Mouse (Mus musculus) left cerebral cortex, postnatal 10 days (tissue): ENCODE measurements around the gene 9530053A07Rik. TPM values are rescaled to one million over a fixed set of nuclear protein-coding genes. Genes with fewer than 3 reads are reported as not detected.

Experiments
- DNase-seq, 2 experiments: peaks; one replicate each; pipeline ENCODE4 v3.0.0; 2021 to 2022; ENCODE audit warnings: low spot score in 2 of 2, mixed read lengths in 1 of 2; ENCODE audit errors: extremely low spot score in 1 of 2
- intact Hi-C: fragments of 180-260 bp; cut with DNase I; formaldehyde crosslinking; loops from one replicate; pipeline ENCODE4 v1.15.1; 2025
- total RNA-seq, 2 experiments: library from RNA; stranded (reverse); gene quantifications; 2 replicates each; pipeline ENCODE4 v1.2.3; 2021

Gene 9530053A07Rik
- total RNA-seq, 2 experiments from 2014 or later, result not detected

DNA sequence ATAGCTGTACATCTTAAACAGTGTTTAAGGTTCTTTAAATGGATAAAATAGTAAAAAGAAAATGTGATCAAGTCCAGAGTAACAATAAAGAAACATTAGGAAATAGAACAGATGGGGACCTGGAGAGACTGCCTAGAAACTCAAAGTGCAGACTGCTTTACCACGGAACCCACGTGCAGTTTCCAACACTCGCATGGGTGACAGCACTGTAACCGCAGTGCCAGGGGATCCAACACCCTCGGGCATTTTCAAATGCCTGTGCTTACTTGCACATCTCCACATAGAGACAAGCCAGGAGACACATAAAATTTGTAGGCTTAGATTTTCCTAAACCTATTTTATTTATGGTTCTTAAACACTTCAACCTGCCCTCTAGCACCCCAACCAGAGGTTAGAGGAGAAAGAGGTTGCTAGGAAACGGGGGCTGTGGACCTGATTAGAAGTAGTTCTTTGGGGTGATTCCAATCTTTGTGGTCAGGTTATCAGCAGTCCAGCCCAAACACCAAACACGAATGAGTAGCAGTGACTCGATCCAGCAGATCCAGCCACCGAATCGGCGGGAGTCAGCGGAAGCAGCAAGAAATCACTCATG lies 79.2 kb downstream of the 9530053A07Rik start:
- intact Hi-C loops, result loop anchor here (5.0 kb wide), 1 partner anchor 59 kb away; the partner anchor contains the start of gene Eid2
- no peak for DNase-seq

DNA sequence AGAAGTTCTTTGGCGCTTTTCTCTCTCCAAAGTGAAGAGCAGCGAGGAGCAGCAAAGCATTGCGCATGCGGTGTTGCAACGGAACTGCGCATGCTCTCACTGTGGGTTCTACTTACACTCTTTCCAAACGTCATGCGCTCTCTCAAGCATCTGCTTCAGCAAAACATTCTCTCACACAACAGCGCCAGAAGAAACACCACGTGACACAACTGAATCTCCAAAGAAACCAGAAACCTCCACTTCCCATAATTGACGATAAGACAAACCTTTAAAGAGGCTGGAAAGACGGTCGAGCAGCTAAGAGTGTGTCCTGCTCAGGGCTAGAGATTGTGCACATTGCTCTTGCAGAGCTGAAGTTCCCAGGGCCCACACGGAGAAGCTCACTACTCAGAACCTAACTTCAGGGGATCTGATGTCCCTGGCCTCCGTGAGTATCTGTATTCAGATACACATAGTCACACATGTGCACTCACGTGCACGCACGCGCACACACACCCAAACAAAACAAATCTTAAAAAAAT lies 79.8 kb downstream of the 9530053A07Rik start:
- intact Hi-C loops, result loop anchor here (5.0 kb wide), 1 partner anchor 58 kb away; the partner anchor contains the start of gene Eid2
- DNase-seq, result peak; percentile 61 to 82

- intact Hi-C loops, result no loop called here
- DNase-seq, result no peak
Observed at GRCm38 (mm10) chr7:28210731-28211130, 81.5 kb downstream of the 9530053A07Rik start.

- intact Hi-C loops, result no loop called here
- DNase-seq, result peak in 1 of 2 experiments; percentile 57
Observed at GRCm38 (mm10) chr7:28214142-28214541, 84.9 kb downstream of the 9530053A07Rik start.

Other genes with a start within 250 kb of the 9530053A07Rik start
- 10 to 100 TPM; 15.6 to 15.9 TPM for gene Zfp974, start 200.0 kb upstream of the 9530053A07Rik start, total RNA-seq
- 10 to 100 TPM; 22.1 to 23.8 TPM for gene Zfp780b, start 150.3 kb upstream of the 9530053A07Rik start, total RNA-seq
- 1 to 10 TPM; 6.0 to 6.5 TPM for gene Zfp850, start 115.4 kb upstream of the 9530053A07Rik start, total RNA-seq
- 100 to 1,000 TPM; 128 to 135 TPM for gene Psmc4, start 79.4 kb upstream of the 9530053A07Rik start, total RNA-seq
- gene Fcgbp, start 58.2 kb upstream of the 9530053A07Rik start, total RNA-seq, result under 1 TPM; 0.15 to 0.36 TPM
- gene Fbl, start 40.2 kb downstream of the 9530053A07Rik start, total RNA-seq, result 10 to 100 TPM; 69.4 to 74.5 TPM
- 10 to 100 TPM; 32.9 to 34.8 TPM for gene Dyrk1b, start 50.0 kb downstream of the 9530053A07Rik start, total RNA-seq
- gene Eid2, start 138.4 kb downstream of the 9530053A07Rik start, total RNA-seq, result 10 to 100 TPM; 73.5 to 79.5 TPM
- 10 to 100 TPM; 41.8 to 44.2 TPM for gene Eid2b, start 148.3 kb downstream of the 9530053A07Rik start, total RNA-seq
- gene Selenov, start 161.7 kb downstream of the 9530053A07Rik start, total RNA-seq, result 1 to 10 TPM; 2.9 to 4.5 TPM
- gene Dll3, start 172.8 kb downstream of the 9530053A07Rik start, total RNA-seq, result 1 to 10 TPM; 1.8 to 3.1 TPM
- gene Timm50, start 182.6 kb downstream of the 9530053A07Rik start, total RNA-seq, result 10 to 100 TPM; 44.7 to 49.0 TPM
- gene Supt5, start 209.3 kb downstream of the 9530053A07Rik start, total RNA-seq, result 100 to 1,000 TPM; 113 to 114 TPM
- 100 to 1,000 TPM; 642 to 668 TPM for gene Rps16, start 221.2 kb downstream of the 9530053A07Rik start, total RNA-seq
- gene Plekhg2, start 243.1 kb downstream of the 9530053A07Rik start, total RNA-seq, result 10 to 100 TPM; 10.0 to 12.3 TPM